Mouse (Mus musculus) neural tube, embryonic 15.5 days (tissue): ENCODE data around the gene Dip2b. TPM values are rescaled to one million over a fixed set of nuclear protein-coding genes. Genes with fewer than 3 reads are reported as not detected.

ENCODE experiments used
- ATAC-seq: fragments of 200-750 bp; cut with Nextera tagmentation; 2 replicates; pipeline ENCODE4 v1.8.0; 2017; ENCODE audit warnings: mild to moderate bottlenecking, moderate TSS enrichment, moderate library complexity; ENCODE audit not compliant: low FRiP score
- H3K27ac ChIP-seq: fragments of 300-500 bp; sonication (generic); replicated peaks from 2 replicates; pipeline ENCODE4 v1.5.1; 2015; ENCODE audit warnings: mild to moderate bottlenecking, inconsistent platforms
- H3K27me3 ChIP-seq: fragments of 300-500 bp; sonication (generic); replicated peaks from 2 replicates; pipeline ENCODE4 v1.6.1; 2015; ENCODE audit warnings: inconsistent platforms
- H3K36me3 ChIP-seq: fragments of 300-500 bp; sonication (generic); 2 replicates; pipeline ENCODE4 v1.6.1; 2015; ENCODE audit warnings: inconsistent platforms
- H3K4me1 ChIP-seq: fragments of 300-500 bp; sonication (generic); 2 replicates; pipeline ENCODE4 v1.6.1; 2015; ENCODE audit warnings: inconsistent platforms
- H3K4me2 ChIP-seq: fragments of 300-500 bp; sonication (generic); 2 replicates; pipeline ENCODE4 v1.6.1; 2015; ENCODE audit warnings: inconsistent platforms, mild to moderate bottlenecking, moderate library complexity
- H3K4me3 ChIP-seq: fragments of 300-500 bp; sonication (generic); replicated peaks from 2 replicates; pipeline ENCODE4 v1.5.1; 2015; ENCODE audit warnings: mild to moderate bottlenecking, inconsistent platforms
- H3K9ac ChIP-seq: fragments of 300-500 bp; sonication (generic); replicated peaks from 2 replicates; pipeline ENCODE4 v1.6.1; 2015; ENCODE audit warnings: mild to moderate bottlenecking, inconsistent platforms
- H3K9me3 ChIP-seq: fragments of 300-500 bp; sonication (generic); replicated peaks from 2 replicates; pipeline ENCODE4 v1.6.1; 2016; ENCODE audit warnings: inconsistent platforms
- WGBS: fragments of 180-500 bp; shearing (Covaris S2); methylation state at CpG from one replicate; pipeline ENCODE4 v1.1.7; 2015; ENCODE audit warnings: mixed read lengths; 5-methylcytosine and 5-hydroxymethylcytosine counted together
- polyA plus RNA-seq: library from polyadenylated mRNA; unstranded; fragments of >200 nt; fragmentation: Nextera tagmentation; extraction: Ambion mirVana; gene quantifications from 2 replicates; pipeline ENCODE4 v1.2.1, GENCODE M21; 2015

Gene Dip2b
- polyA plus RNA-seq, 1 experiment from 2014 or later: 14.0 TPM

DNA sequence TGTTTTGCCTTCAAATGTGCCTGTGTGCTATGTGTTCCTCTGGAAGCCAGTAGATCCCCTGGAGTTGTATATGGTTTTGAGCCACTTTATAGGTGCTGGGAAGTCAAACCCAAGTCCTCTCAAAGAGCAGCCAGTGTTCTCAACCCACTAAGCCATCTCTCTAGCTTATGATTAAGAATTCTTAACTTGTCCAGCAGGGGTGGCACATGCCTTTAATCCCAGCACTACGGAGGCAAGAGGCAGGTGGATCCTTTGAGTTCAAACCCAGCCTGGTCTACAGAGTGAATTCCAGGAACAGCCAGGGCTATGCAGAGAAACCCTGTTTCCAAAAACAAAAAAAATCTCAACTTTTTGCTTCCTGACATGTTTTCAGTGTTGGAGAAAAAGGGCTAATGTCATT lies 192.2 kb downstream of the Dip2b start:
- ATAC-seq: no peak
- H3K27ac ChIP-seq: no peak overlapping the region
- no peaks in the 10 kb centered on the region for H3K27me3 ChIP-seq
- H3K4me1 ChIP-seq: peaks cover 23% of the 10 kb centered on the region
- peaks cover 19% of the 10 kb centered on the region for H3K36me3 ChIP-seq
- H3K9ac ChIP-seq: no peak overlapping the region
- no peak overlapping the region for H3K4me3 ChIP-seq
- WGBS: 69% methylated on average over 1 of the region's 1 CpGs
- no peak overlapping the region for H3K4me2 ChIP-seq
- no peaks in the 10 kb centered on the region for H3K9me3 ChIP-seq

DNA sequence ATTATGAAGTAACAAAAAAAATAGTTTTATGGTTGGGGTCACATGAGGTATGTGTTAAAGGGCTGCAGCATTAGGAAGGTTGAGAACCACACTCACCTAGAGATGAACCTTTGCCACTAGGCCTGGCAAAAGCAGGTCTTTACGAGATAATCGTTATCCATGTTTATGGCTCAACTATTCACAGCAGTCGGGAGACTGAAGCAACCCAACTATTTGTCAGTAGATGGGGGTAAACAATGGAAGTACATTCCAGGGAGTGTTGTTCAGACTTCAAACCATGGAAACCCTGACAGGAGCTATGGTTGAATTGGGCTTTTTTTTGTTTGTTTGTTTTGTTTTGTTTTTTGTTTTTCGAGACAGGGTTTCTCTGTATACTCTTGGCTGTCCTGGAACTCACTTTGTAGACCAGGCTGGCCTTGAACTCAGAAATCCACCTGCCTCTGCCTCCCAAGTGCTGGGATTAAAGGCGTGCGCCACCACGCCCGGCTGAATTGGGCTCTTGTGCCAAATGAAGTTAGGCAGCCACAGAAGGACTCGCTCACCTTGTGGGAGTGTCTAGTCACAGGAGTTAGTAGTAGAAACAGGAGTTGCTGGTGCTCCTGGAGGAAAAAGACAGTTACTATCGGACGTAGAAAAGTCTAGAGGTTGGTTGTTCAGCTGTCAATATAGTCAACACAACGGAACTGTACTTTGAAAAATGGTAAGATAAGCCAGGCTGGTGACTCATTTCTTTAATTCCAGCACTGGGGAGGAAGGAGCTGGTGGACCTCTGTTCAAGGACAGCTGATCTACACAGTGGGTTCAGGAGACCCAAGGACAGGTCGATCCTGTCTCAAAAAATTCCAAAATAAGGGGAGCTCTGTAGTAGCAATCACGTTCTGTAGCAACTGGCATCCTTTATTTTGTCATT lies 193.4 kb downstream of the Dip2b start:
- peaks cover 13% of the 10 kb centered on the region for H3K4me1 ChIP-seq
- H3K4me2 ChIP-seq: no peak overlapping the region
- H3K27me3 ChIP-seq: no peaks in the 10 kb centered on the region
- no peak overlapping the region for H3K27ac ChIP-seq
- WGBS: 80% methylated on average over 14 of the region's 14 CpGs
- ATAC-seq: no peak
- no peak overlapping the region for H3K4me3 ChIP-seq
- H3K9ac ChIP-seq: no peak overlapping the region
- H3K9me3 ChIP-seq: no peaks in the 10 kb centered on the region
- H3K36me3 ChIP-seq: peaks cover 27% of the 10 kb centered on the region

DNA sequence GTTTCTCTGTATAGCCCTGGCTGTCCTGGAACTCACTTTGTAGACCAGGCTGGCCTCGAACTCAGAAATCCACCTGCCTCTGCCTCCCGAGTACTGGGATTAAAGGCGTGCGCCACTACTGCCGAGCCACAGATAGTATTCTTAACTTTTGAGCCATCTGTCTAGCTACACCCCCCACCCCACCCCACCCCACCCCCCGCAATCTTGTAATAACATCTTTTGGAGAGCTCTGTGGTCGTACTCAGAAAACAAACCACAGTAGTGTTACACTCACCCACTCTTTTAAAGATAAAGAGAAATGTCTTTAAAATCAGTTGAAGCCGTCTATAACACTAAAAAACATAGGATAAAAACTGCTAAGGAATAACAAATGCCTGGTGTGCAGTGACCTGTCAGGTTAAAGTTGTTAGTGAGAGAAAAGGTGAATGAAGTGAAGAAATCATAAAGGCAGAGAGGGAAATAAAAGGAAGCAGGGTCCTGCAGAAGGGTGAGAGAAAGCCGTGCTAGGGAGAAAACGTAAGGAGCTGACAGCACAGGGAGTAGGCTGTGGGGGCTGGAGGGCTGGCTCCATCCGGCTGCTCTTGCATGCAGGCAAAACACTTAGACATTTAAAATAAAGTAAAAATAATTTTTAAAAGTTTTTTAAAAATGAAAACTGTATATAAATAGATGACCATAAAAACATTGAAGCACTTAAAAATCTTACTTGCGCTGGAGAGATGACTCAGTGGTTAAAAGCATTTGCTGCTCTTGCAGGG lies 196.9 kb downstream of the Dip2b start:
- Histone ChIP-seq H3K27me3 (no peaks in the 10 kb centered on the region), H3K4me2 (no peak overlapping the region), H3K4me3 (no peak overlapping the region), H3K4me1 (no peaks in the 10 kb centered on the region), H3K27ac (no peak overlapping the region), H3K36me3 (peaks cover 41% of the 10 kb centered on the region), H3K9ac (no peak overlapping the region), H3K9me3 (no peaks in the 10 kb centered on the region)
- ATAC-seq: no peak
- WGBS: 94% methylated on average over 12 of the region's 12 CpGs

DNA sequence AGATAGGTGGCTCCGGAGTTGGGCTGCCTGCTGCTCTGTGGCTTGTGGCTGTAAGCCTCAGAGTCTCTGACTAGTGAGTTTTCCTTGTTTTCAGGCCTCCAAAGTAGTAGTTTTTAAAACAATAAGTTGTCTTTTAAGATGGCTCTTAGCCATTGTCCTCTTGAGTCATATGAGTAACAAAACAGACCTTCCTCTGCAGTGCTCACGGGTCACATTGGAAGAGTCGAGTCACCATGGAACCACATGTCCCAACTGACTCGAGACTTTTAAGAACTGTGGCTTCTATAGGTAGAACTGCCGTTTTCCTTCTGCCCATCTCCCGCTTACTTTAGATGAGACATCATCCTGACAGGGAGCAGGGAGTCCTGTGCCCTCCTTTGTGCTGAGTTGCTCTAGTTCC lies 198.5 kb downstream of the Dip2b start:
- no peak overlapping the region for H3K27ac ChIP-seq
- no peaks in the 10 kb centered on the region for H3K27me3 ChIP-seq
- H3K36me3 ChIP-seq: peaks cover 48% of the 10 kb centered on the region
- no peak overlapping the region for H3K4me3 ChIP-seq
- WGBS: 92% methylated on average over 6 of the region's 6 CpGs
- H3K4me2 ChIP-seq: no peak overlapping the region
- ATAC-seq: no peak
- no peaks in the 10 kb centered on the region for H3K9me3 ChIP-seq
- H3K4me1 ChIP-seq: no peaks in the 10 kb centered on the region
- no peak overlapping the region for H3K9ac ChIP-seq

DNA sequence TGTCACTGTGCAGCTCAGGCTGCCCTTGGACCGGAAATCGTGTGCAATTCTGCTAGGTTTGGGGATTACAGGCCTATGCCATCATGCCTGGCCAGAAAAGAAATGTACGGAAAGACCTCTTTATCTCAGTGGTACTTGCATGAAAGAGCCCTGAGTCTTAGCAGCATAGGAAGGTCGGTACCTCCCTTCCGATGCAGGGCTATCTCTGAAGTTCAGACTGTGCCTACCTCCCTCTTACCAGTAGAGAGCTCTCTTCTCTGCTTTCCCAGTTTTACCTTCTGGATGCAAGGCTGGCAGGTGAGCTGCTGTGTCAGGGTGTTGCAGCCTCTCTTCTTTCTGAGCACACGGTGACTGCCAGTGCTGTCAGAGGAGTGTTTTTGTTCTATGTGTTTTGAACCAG lies 203.3 kb downstream of the Dip2b start:
- no peak overlapping the region for H3K27ac ChIP-seq
- H3K4me3 ChIP-seq: no peak overlapping the region
- H3K4me2 ChIP-seq: no peak overlapping the region
- H3K9ac ChIP-seq: no peak overlapping the region
- ATAC-seq: no peak
- no peaks in the 10 kb centered on the region for H3K9me3 ChIP-seq
- H3K27me3 ChIP-seq: no peaks in the 10 kb centered on the region
- H3K4me1 ChIP-seq: no peaks in the 10 kb centered on the region
- H3K36me3 ChIP-seq: peaks cover 55% of the 10 kb centered on the region
- WGBS: 97% methylated on average over 6 of the region's 6 CpGs

DNA sequence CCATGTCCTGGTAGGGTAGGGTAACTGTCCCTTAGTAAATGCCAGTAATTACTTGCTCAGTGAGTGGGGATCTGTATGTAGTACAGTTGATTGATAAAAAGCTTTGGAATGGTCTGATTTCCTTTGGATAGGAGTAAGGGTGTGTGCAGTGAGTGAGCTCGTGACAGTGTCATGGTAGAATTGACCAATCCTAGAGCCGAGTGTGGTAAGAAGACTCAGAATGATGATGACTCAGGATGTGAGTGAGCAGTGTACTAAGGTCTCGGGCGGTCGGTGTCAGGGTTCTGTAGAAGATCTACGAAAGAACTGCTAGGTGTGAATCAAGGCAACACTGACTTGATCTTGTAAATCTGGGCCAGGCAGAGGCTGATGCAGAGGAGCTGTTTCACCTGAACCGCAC lies 207.5 kb downstream of the Dip2b start:
- Histone ChIP-seq H3K4me3 (no peak overlapping the region), H3K36me3 (peaks cover 74% of the 10 kb centered on the region)
- 96% methylated on average over 7 of the region's 7 CpGs for WGBS

DNA sequence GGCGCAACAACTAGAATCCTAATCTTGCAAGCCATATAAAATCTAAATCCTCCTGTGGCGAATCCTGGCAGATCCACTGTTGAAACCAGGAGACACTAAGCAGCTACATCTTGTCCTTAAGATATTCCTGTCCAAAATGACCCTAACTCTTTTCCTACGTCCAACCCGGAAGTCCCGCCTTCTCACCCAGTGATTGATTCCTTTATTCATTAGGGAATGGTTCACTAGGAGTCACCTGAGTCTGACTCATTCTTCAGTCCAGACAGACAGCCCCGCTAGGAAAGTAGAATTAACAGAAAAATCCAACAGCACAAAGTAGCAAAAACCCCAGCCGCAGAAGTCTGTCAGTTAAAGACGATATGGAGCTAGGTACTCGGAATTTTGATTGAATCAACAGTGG lies 208.8 kb downstream of the Dip2b start:
- 95% methylated on average over 9 of the region's 9 CpGs for WGBS
- ATAC-seq: no peak
- H3K4me1 ChIP-seq: no peaks in the 10 kb centered on the region
- H3K27ac ChIP-seq: no peak overlapping the region
- peaks cover 80% of the 10 kb centered on the region for H3K36me3 ChIP-seq
- H3K9me3 ChIP-seq: no peaks in the 10 kb centered on the region
- H3K9ac ChIP-seq: no peak overlapping the region
- H3K4me2 ChIP-seq: no peak overlapping the region
- no peak overlapping the region for H3K4me3 ChIP-seq
- H3K27me3 ChIP-seq: no peaks in the 10 kb centered on the region

More for the DNA sequence above, 207.5 kb downstream of the Dip2b start:
- Histone ChIP-seq H3K4me1 (no peaks in the 10 kb centered on the region), H3K27ac (no peak overlapping the region), H3K9ac (no peak overlapping the region), H3K4me2 (no peak overlapping the region), H3K27me3 (no peaks in the 10 kb centered on the region), H3K9me3 (no peaks in the 10 kb centered on the region)
- ATAC-seq: no peak

DNA sequence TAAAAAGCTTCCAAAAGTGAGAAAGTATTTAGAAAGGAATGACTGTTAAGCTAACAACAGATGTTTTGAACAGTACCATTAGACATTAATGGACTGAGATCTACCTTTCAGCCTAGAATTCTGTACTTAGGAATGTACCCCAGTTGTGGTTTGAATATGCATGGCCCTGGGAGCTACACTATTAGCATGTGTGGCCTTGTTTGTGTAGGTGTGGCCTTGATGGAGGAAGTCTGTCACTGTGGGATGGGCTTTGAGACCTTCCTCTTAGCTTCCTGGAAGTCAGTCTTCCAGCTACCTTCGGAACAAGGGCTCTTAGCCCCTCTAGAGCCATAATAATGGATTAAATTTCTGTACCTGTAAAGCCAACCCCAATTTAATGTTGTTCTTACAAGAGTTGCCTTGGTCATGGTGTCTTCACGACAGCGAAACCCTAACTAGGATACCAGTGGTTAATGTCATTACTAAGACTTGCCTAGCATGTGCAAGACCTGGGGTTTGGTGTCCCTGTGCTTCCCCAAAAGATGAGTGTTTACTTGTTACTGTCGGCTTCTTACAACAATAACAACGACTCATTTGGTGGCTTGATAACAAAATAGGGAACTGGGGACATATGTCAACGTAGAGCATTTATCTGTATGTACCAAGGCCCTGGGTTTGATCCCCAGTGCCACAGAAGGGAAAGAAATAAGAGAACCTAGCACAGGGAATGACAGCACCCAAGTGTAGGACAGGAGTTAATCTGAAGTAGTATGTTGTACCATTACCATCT lies 210.4 kb downstream of the Dip2b start:
- Histone ChIP-seq H3K4me2 (no peak overlapping the region), H3K9me3 (no peaks in the 10 kb centered on the region), H3K27ac (no peak overlapping the region), H3K27me3 (no peaks in the 10 kb centered on the region), H3K9ac (no peak overlapping the region), H3K4me3 (no peak overlapping the region), H3K36me3 (peaks cover 78% of the 10 kb centered on the region), H3K4me1 (no peaks in the 10 kb centered on the region)
- no peak for ATAC-seq
- WGBS: 97% methylated on average over 6 of the region's 6 CpGs

DNA sequence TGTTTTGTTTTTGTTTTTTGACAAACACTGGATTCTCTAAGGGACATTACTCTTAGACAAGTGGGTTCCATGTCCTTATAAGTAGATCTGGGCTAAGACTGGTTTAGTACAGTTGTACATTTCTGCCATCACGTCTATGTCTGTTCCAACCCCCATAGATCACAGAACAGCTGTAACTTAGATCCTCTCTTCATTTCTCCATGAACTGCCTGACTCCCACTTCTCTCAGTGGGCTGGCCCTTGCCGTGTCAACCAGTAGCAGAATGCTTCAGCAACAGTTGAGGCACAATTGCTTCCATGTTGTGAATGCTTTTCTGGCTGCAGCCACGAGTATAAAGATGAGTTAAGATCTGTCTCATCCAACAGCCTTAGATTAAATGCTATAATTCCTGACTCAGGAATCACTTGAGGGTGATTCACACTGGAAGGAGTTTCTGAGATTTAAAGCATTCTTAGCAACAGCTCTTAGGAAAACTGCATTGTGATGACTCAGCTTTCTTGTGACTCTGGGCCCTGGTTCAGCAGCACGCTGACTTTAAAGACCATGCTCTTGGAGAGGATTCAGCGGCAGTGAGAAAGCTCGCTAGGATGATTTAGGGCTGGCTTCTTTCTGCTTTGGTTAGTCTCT lies 212.8 kb downstream of the Dip2b start:
- no peak for ATAC-seq
- WGBS: 77% methylated on average over 6 of the region's 6 CpGs
- peaks cover 84% of the 10 kb centered on the region for H3K36me3 ChIP-seq
- H3K9me3 ChIP-seq: no peaks in the 10 kb centered on the region
- no peak overlapping the region for H3K4me2 ChIP-seq
- no peak overlapping the region for H3K9ac ChIP-seq
- no peaks in the 10 kb centered on the region for H3K4me1 ChIP-seq
- no peak overlapping the region for H3K27ac ChIP-seq
- no peaks in the 10 kb centered on the region for H3K27me3 ChIP-seq
- H3K4me3 ChIP-seq: no peak overlapping the region

DNA sequence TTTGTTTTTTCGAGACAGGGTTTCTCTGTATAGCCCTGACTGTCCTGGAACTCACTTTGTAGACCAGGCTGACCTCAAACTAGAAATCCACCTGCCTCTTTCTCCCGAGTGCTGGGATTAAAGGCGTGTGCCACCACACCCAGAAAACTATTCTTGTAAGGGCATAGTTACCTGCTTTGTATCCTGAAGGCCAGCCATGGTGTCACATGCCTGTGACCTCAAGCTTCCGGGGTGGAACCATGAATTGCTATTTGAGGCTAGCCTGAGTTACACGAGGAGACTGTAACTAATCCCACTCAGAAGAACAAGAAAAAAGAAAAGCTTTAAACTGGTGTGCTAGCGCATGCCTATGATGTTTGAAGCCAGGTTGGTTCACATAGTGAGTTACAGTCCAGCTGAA lies 217.9 kb downstream of the Dip2b start:
- Histone ChIP-seq H3K9me3 (no peaks in the 10 kb centered on the region), H3K36me3 (peaks cover 71% of the 10 kb centered on the region), H3K4me1 (no peaks in the 10 kb centered on the region), H3K4me3 (no peak overlapping the region), H3K27me3 (no peaks in the 10 kb centered on the region), H3K4me2 (no peak overlapping the region), H3K27ac (no peak overlapping the region), H3K9ac (no peak overlapping the region)
- 94% methylated on average over 6 of the region's 6 CpGs for WGBS
- no peak for ATAC-seq

DNA sequence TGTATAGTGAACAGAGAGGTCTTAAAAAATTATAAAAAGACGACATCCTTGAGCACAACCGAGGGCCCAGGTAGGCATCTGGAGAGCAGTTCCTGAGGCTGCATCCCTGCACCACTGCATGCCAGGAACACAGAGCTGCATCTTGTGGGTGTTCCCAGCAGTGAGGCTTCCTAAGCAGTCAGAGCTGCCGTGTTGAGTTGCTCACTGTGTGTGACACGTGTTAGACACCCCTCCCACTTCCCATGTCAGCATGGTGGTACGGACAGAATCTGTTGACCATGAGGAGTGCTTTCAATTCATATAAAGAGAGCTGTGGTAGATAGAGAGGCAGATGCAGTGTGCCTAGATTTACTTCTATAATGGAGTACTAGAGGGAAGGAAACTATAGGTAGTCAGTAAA lies 218.8 kb downstream of the Dip2b start:
- Histone ChIP-seq H3K9me3 (no peaks in the 10 kb centered on the region), H3K4me3 (no peak overlapping the region), H3K4me2 (no peak overlapping the region), H3K4me1 (no peaks in the 10 kb centered on the region), H3K27ac (no peak overlapping the region), H3K36me3 (peaks cover 70% of the 10 kb centered on the region), H3K27me3 (no peaks in the 10 kb centered on the region), H3K9ac (no peak overlapping the region)
- 90% methylated on average over 5 of the region's 5 CpGs for WGBS
- no peak for ATAC-seq
